Mouse (Mus musculus) hindbrain, embryonic 11.5 days (tissue): ENCODE measurements at regions not wholly inside any gene's neighbourhood (a gene's known extent, or its start where the extent isn't known, plus 50 kb on each side); places are given as distances from the start of the nearest gene placed in this dataset.
A peak's percentile ranks its signal among the peaks of the same experiment; 100 is the strongest.

Experiments
- ATAC-seq: fragments of 200-750 bp; cut with Nextera tagmentation; 2 replicates; pipeline ENCODE4 v1.8.0; 2017; ENCODE audit warnings: mild to moderate bottlenecking, moderate TSS enrichment, moderate library complexity; ENCODE audit not compliant: low FRiP score
- DNase-seq: peaks from one replicate; pipeline ENCODE4 v3.0.0-alpha.2; 2015; ENCODE audit warnings: low spot score
- H3K27ac ChIP-seq: fragments of 300-500 bp; sonication (generic); 2 replicates; pipeline ENCODE4 v1.5.1; 2014; ENCODE audit warnings: mild to moderate bottlenecking, low read depth, low read length
- H3K27me3 ChIP-seq: fragments of 300-500 bp; sonication (generic); 2 replicates; pipeline ENCODE4 v1.6.1; 2014; ENCODE audit warnings: mild to moderate bottlenecking, low read length, moderate library complexity, mixed read lengths; ENCODE audit not compliant: control insufficient read depth, insufficient read depth
- H3K36me3 ChIP-seq: fragments of 300-500 bp; sonication (generic); 2 replicates; pipeline ENCODE4 v1.6.1; 2014; ENCODE audit warnings: mild to moderate bottlenecking, low read length, moderate library complexity, mixed read lengths; ENCODE audit not compliant: control insufficient read depth, insufficient read depth
- H3K4me1 ChIP-seq: fragments of 300-500 bp; sonication (generic); replicated peaks from 2 replicates; pipeline ENCODE4 v1.6.1; 2014; ENCODE audit warnings: low read length, mixed read lengths; ENCODE audit not compliant: control insufficient read depth, insufficient read depth
- H3K4me2 ChIP-seq: fragments of 300-500 bp; sonication (generic); replicated peaks from 2 replicates; pipeline ENCODE4 v1.6.1; 2014; ENCODE audit warnings: mild to moderate bottlenecking, low read depth, low read length
- H3K4me3 ChIP-seq: fragments of 300-500 bp; sonication (generic); 2 replicates; pipeline ENCODE4 v1.5.1; 2014; ENCODE audit warnings: low read depth, low read length
- H3K9ac ChIP-seq: fragments of 300-500 bp; sonication (generic); 2 replicates; pipeline ENCODE4 v1.6.1; 2014; ENCODE audit warnings: low read depth, low read length
- H3K9me3 ChIP-seq: fragments of 300-500 bp; sonication (generic); 2 replicates; pipeline ENCODE4 v1.6.1; 2016; ENCODE audit warnings: low read length; ENCODE audit not compliant: control insufficient read depth
- WGBS: fragments of 180-500 bp; shearing (Covaris S2); extraction: QIAGEN DNeasy Blood & Tissue Kit; methylation state at CpG from one replicate; pipeline ENCODE4 v1.1.7; 2014; 5-methylcytosine and 5-hydroxymethylcytosine counted together

GRCm38 (mm10) chr6:51059923-51060847, 372.3 kb upstream of the Nfe2l3 start:
- Histone ChIP-seq H3K36me3 (no peaks in the 10 kb centered on the region), H3K9me3 (no peaks in the 10 kb centered on the region), H3K4me2 (no peak overlapping the region), H3K27ac (0 out of 2 replicates have a peak overlapping the region, but pooled peaks have one; percentile 38), H3K9ac (no peak overlapping the region), H3K4me3 (no peak overlapping the region), H3K4me1 (peaks cover 6% of the 10 kb centered on the region; the same call in 1 of the 2 replicates), H3K27me3 (no peaks in the 10 kb centered on the region)
- no peak for DNase-seq
- WGBS: 53% methylated on average over 7 of the region's 7 CpGs
- ATAC-seq: no peak

- WGBS: 46% methylated on average over 17 of the region's 17 CpGs
- Histone ChIP-seq H3K36me3 (no peaks in the 10 kb centered on the region), H3K9ac (no peak overlapping the region), H3K9me3 (no peaks in the 10 kb centered on the region), H3K4me3 (no peak overlapping the region), H3K27ac (0 out of 2 replicates have a peak overlapping the region, but pooled peaks have one; percentile 38), H3K4me1 (peaks cover 6% of the 10 kb centered on the region; the same call in 1 of the 2 replicates), H3K4me2 (no peak overlapping the region), H3K27me3 (no peaks in the 10 kb centered on the region)
- no peak for DNase-seq
- ATAC-seq: no peak
These were observed 371.5 kb upstream of the Nfe2l3 start for GRCm38 (mm10) chr6:51060848-51061535.

- H3K4me2 ChIP-seq: no peak overlapping the region
- no peaks in the 10 kb centered on the region for H3K9me3 ChIP-seq
- no peak for DNase-seq
- ATAC-seq: no peak
- no peak overlapping the region for H3K4me3 ChIP-seq
- H3K27me3 ChIP-seq: no peaks in the 10 kb centered on the region
- H3K4me1 ChIP-seq: peaks cover 6% of the 10 kb centered on the region; the same call in 1 of the 2 replicates
- no peak overlapping the region for H3K9ac ChIP-seq
- H3K36me3 ChIP-seq: no peaks in the 10 kb centered on the region
- H3K27ac ChIP-seq: no peak overlapping the region
- WGBS: 82% methylated on average over 6 of the region's 6 CpGs
These were observed 367.3 kb upstream of the Nfe2l3 start for GRCm38 (mm10) chr6:51065156-51065555.

GRCm38 (mm10) chr6:51067332-51067731, 365.1 kb upstream of the Nfe2l3 start:
- 86% methylated on average over 11 of the region's 11 CpGs for WGBS
- DNase-seq: no peak
- Histone ChIP-seq H3K27ac (no peak overlapping the region), H3K27me3 (no peaks in the 10 kb centered on the region), H3K9ac (no peak overlapping the region), H3K4me1 (no peaks in the 10 kb centered on the region), H3K4me3 (no peak overlapping the region), H3K9me3 (no peaks in the 10 kb centered on the region), H3K36me3 (no peaks in the 10 kb centered on the region), H3K4me2 (no peak overlapping the region)
- ATAC-seq: no peak

DNA sequence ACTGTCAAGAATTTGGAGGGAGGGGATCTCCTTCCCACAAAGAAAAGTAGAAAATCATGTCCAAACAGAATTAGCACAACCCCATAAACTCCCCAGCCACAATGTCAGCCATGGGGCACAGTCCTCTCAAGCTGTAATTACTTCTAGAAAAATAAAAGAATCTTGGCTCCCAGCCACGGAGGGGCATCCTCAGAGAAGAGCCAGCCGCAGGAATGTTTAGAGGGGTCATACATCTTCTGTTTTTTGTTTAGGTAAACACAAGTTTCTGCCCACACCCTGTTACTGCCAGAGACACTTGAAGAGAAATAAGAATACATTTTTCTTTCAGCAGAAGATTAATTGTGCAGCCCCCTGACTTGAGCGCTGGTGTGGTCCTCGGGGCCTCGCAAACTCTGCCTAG, 362.5 kb upstream of the Nfe2l3 start:
- H3K9ac ChIP-seq: no peak overlapping the region
- 59% methylated on average over 5 of the region's 5 CpGs for WGBS
- H3K9me3 ChIP-seq: no peaks in the 10 kb centered on the region
- no peak for DNase-seq
- ATAC-seq: no peak
- no peaks in the 10 kb centered on the region for H3K27me3 ChIP-seq
- H3K4me3 ChIP-seq: no peak overlapping the region
- peak overlapping the region; percentile 55 for H3K27ac ChIP-seq
- H3K36me3 ChIP-seq: no peaks in the 10 kb centered on the region
- H3K4me2 ChIP-seq: no peak overlapping the region
- H3K4me1 ChIP-seq: no peaks in the 10 kb centered on the region

DNA sequence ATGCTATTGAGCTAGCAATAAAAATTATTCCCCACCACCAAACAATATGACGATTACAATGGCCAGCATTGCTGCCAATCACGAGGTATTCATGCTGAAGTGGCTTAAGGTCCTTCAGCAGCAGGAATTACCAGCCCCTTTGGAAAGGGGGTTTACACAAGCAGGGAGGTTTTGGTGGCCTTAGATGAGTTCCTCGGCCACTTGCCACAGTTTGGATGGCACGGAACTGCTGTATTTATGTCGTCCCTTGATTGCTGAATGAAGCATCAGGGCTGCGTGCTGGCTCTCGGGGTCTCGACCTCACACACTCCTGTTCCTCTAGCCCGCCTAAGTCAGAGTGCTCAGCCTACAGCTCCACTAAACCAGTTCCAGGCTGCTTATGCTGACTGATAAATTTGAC, 361.2 kb upstream of the Nfe2l3 start:
- ATAC-seq (no peak), DNase-seq (no peak)
- H3K9me3 ChIP-seq: no peaks in the 10 kb centered on the region
- H3K4me1 ChIP-seq: 0 out of 2 replicates have a peak, but pooled peaks cover 2% of the 10 kb centered on the region
- no peak overlapping the region for H3K4me2 ChIP-seq
- no peaks in the 10 kb centered on the region for H3K36me3 ChIP-seq
- no peaks in the 10 kb centered on the region for H3K27me3 ChIP-seq
- WGBS: 44% methylated on average over 9 of the region's 9 CpGs
- H3K4me3 ChIP-seq: no peak overlapping the region
- no peak overlapping the region for H3K9ac ChIP-seq
- H3K27ac ChIP-seq: peak overlapping the region; percentile 11; the same call in 1 of the 2 replicates

GRCm38 (mm10) chr6:51075026-51075425, 357.4 kb upstream of the Nfe2l3 start:
- H3K27me3 ChIP-seq: no peaks in the 10 kb centered on the region
- H3K4me3 ChIP-seq: no peak overlapping the region
- no peaks in the 10 kb centered on the region for H3K9me3 ChIP-seq
- H3K9ac ChIP-seq: no peak overlapping the region
- DNase-seq (no peak), ATAC-seq (no peak)
- 74% methylated on average over 8 of the region's 8 CpGs for WGBS
- peaks cover 10% of the 10 kb centered on the region; the same call in 1 of the 2 replicates for H3K4me1 ChIP-seq
- no peaks in the 10 kb centered on the region for H3K36me3 ChIP-seq
- no peak overlapping the region for H3K4me2 ChIP-seq
- H3K27ac ChIP-seq: peak overlapping the region; percentile 24; the same call in 1 of the 2 replicates

DNA sequence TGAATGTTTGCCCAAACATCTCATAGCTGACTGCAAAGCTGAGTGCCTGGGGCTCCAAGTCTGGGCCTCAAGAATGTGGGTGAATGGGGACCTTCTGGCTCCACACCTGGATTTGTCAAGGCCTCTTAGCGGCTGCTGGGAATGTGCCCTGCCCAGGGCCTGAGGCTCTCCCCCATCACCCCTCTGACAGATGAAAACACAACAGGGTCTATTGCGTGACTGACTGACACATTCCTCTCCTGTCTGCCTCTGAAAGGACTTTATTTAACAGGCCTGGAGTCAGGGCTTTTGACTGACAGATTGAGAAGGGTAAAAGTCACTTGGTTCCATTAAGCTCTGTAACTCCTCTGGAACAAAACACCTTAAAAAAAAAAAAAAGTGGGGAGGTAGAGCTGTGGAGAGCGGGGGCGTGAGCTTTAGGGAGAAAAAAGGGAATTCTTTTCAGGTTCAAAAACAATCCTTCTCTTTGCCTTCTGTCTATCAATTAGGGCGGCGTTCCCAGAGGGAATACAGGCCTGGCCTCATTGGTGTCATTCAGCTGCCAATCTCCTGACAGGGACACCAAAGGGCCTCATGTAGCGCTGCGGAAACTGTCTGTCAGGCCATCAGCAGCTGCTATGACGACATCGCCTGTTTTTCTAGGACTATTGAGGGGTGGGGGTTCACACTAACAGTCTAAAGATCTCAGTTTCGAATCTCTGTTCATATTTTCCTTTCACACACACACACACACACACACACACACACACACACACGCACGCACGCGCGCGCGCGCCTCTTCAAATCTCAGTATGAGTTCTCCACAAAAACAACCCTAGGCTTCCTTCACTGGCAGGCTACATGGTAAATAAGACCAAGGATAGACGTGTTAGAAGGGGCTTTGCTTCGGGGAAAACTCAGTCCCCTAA, 355.4 kb upstream of the Nfe2l3 start:
- H3K27ac ChIP-seq: peak overlapping the region; percentile 81
- ATAC-seq: peak; percentile 93

More for the DNA sequence above, 355.4 kb upstream of the Nfe2l3 start:
- Histone ChIP-seq H3K4me1 (peaks cover 10% of the 10 kb centered on the region; the same call in 1 of the 2 replicates), H3K36me3 (no peaks in the 10 kb centered on the region), H3K4me3 (no peak overlapping the region), H3K4me2 (no peak overlapping the region), H3K9ac (0 out of 2 replicates have a peak overlapping the region, but pooled peaks have one; percentile 8), H3K27me3 (no peaks in the 10 kb centered on the region), H3K9me3 (no peaks in the 10 kb centered on the region)
- DNase-seq: peak; percentile 79
- 38% methylated on average over 21 of the region's 21 CpGs for WGBS
